Mouse (Mus musculus) liver, embryonic 15.5 days (tissue): ENCODE results near the gene Gm45062. TPM values are rescaled to one million over a fixed set of nuclear protein-coding genes. Genes with fewer than 3 reads are reported as not detected.

Experiments used
- ATAC-seq: fragments of 200-750 bp; cut with Nextera tagmentation; 2 replicates; pipeline ENCODE4 v1.8.0; 2017; ENCODE audit warnings: moderate number of reproducible peaks, mild to moderate bottlenecking, moderate library complexity; ENCODE audit not compliant: insufficient read depth
- H3K27ac ChIP-seq: fragments of 300-500 bp; sonication (generic); replicated peaks from 2 replicates; pipeline ENCODE4 v1.5.1; 2015; ENCODE audit warnings: mild to moderate bottlenecking, inconsistent platforms
- H3K27me3 ChIP-seq: fragments of 300-500 bp; sonication (generic); 2 replicates; pipeline ENCODE4 v1.6.1; 2015; ENCODE audit warnings: mild to moderate bottlenecking, inconsistent platforms
- H3K36me3 ChIP-seq: fragments of 300-500 bp; sonication (generic); replicated peaks from 2 replicates; pipeline ENCODE4 v1.6.1; 2015; ENCODE audit warnings: moderate library complexity, mild to moderate bottlenecking, inconsistent platforms
- H3K4me1 ChIP-seq: fragments of 300-500 bp; sonication (generic); replicated peaks from 2 replicates; pipeline ENCODE4 v1.6.1; 2015; ENCODE audit warnings: inconsistent platforms
- H3K4me2 ChIP-seq: fragments of 300-500 bp; sonication (generic); 2 replicates; pipeline ENCODE4 v1.6.1; 2015; ENCODE audit warnings: moderate library complexity, mild to moderate bottlenecking, inconsistent platforms
- H3K4me3 ChIP-seq: fragments of 300-500 bp; sonication (generic); replicated peaks from 2 replicates; pipeline ENCODE4 v1.5.1; 2015; ENCODE audit warnings: mild to moderate bottlenecking, inconsistent platforms
- H3K9ac ChIP-seq: fragments of 300-500 bp; sonication (generic); 2 replicates; pipeline ENCODE4 v1.6.1; 2015; ENCODE audit warnings: moderate library complexity, mild to moderate bottlenecking, inconsistent platforms
- H3K9me3 ChIP-seq: fragments of 300-500 bp; sonication (generic); replicated peaks from 2 replicates; pipeline ENCODE4 v1.6.1; 2016; ENCODE audit warnings: inconsistent platforms
- WGBS: fragments of 180-500 bp; shearing (Covaris S2); methylation state at CpG from one replicate; pipeline ENCODE4 v1.1.7; 2015; ENCODE audit warnings: mixed read lengths; ENCODE audit not compliant: insufficient replicate concordance; 5-methylcytosine and 5-hydroxymethylcytosine counted together
- polyA plus RNA-seq: library from polyadenylated mRNA; unstranded; fragments of >200 nt; fragmentation: Nextera tagmentation; extraction: Ambion mirVana; gene quantifications from 2 replicates; pipeline ENCODE4 v1.2.1, GENCODE M21; 2015

The Gm45062 gene
- polyA plus RNA-seq, 1 experiment from 2014 or later: 1.8 TPM

GRCm38 (mm10) chr6:8397252-8397651 is 138.0 kb downstream of the Gm45062 start:
- H3K36me3 ChIP-seq: no peaks in the 10 kb centered on the region
- H3K4me1 ChIP-seq: peaks cover 8% of the 10 kb centered on the region; the same call in 1 of the 2 replicates
- no peaks in the 10 kb centered on the region for H3K9me3 ChIP-seq
- no peak overlapping the region for H3K4me3 ChIP-seq
- H3K4me2 ChIP-seq: no peak overlapping the region
- 84% methylated on average over 7 of the region's 7 CpGs for WGBS
- no peak overlapping the region for H3K9ac ChIP-seq
- no peak overlapping the region for H3K27ac ChIP-seq
- no peak for ATAC-seq
- H3K27me3 ChIP-seq: no peaks in the 10 kb centered on the region

GRCm38 (mm10) chr6:8399710-8400109 is 140.5 kb downstream of the Gm45062 start:
- H3K36me3 ChIP-seq: no peaks in the 10 kb centered on the region; the same call in 1 of the 2 replicates

GRCm38 (mm10) chr6:8403127-8403526 is 143.9 kb downstream of the Gm45062 start:
- Histone ChIP-seq H3K4me1 (no peaks in the 10 kb centered on the region), H3K9ac (no peak overlapping the region), H3K27me3 (no peaks in the 10 kb centered on the region), H3K9me3 (no peaks in the 10 kb centered on the region), H3K4me2 (no peak overlapping the region), H3K36me3 (no peaks in the 10 kb centered on the region; the same call in 1 of the 2 replicates), H3K27ac (no peak overlapping the region), H3K4me3 (no peak overlapping the region)
- 73% methylated on average over 5 of the region's 5 CpGs for WGBS
- no peak for ATAC-seq

More at GRCm38 (mm10) chr6:8399710-8400109, 140.5 kb downstream of the Gm45062 start:
- H3K27ac ChIP-seq: no peak overlapping the region
- no peak for ATAC-seq
- H3K4me2 ChIP-seq: no peak overlapping the region
- no peaks in the 10 kb centered on the region for H3K4me1 ChIP-seq
- no peak overlapping the region for H3K4me3 ChIP-seq
- H3K27me3 ChIP-seq: no peaks in the 10 kb centered on the region
- no peak overlapping the region for H3K9ac ChIP-seq
- WGBS: 77% methylated on average over 1 of the region's 1 CpGs
- no peaks in the 10 kb centered on the region for H3K9me3 ChIP-seq

GRCm38 (mm10) chr6:8405844-8406243 is 146.6 kb downstream of the Gm45062 start:
- H3K4me1 ChIP-seq: no peaks in the 10 kb centered on the region
- WGBS: 79% methylated on average over 5 of the region's 5 CpGs
- no peak overlapping the region for H3K9ac ChIP-seq
- H3K4me3 ChIP-seq: no peak overlapping the region
- H3K4me2 ChIP-seq: no peak overlapping the region
- no peak for ATAC-seq
- no peaks in the 10 kb centered on the region for H3K9me3 ChIP-seq
- no peak overlapping the region for H3K27ac ChIP-seq
- no peaks in the 10 kb centered on the region for H3K27me3 ChIP-seq
- H3K36me3 ChIP-seq: no peaks in the 10 kb centered on the region; the same call in 1 of the 2 replicates

GRCm38 (mm10) chr6:8408332-8408731 is 149.1 kb downstream of the Gm45062 start:
- Histone ChIP-seq H3K27ac (no peak overlapping the region), H3K27me3 (no peaks in the 10 kb centered on the region), H3K4me3 (no peak overlapping the region), H3K9ac (no peak overlapping the region), H3K4me1 (no peaks in the 10 kb centered on the region), H3K36me3 (no peaks in the 10 kb centered on the region), H3K9me3 (no peaks in the 10 kb centered on the region), H3K4me2 (no peak overlapping the region)
- no peak for ATAC-seq
- WGBS: 59% methylated on average over 2 of the region's 2 CpGs

- Histone ChIP-seq H3K4me1 (no peaks in the 10 kb centered on the region), H3K4me2 (no peak overlapping the region), H3K27me3 (no peaks in the 10 kb centered on the region), H3K9me3 (no peaks in the 10 kb centered on the region), H3K9ac (no peak overlapping the region), H3K27ac (no peak overlapping the region), H3K4me3 (no peak overlapping the region), H3K36me3 (no peaks in the 10 kb centered on the region)
- no peak for ATAC-seq
- 68% methylated on average over 4 of the region's 4 CpGs for WGBS
Measured at GRCm38 (mm10) chr6:8409865-8410264, 150.6 kb downstream of the Gm45062 start.

- H3K9ac ChIP-seq: no peak overlapping the region
- no peaks in the 10 kb centered on the region for H3K9me3 ChIP-seq
- WGBS: 52% methylated on average over 10 of the region's 10 CpGs
- no peak overlapping the region for H3K27ac ChIP-seq
- no peaks in the 10 kb centered on the region for H3K27me3 ChIP-seq
- H3K4me1 ChIP-seq: no peaks in the 10 kb centered on the region
- no peak overlapping the region for H3K4me3 ChIP-seq
- no peak overlapping the region for H3K4me2 ChIP-seq
- no peaks in the 10 kb centered on the region for H3K36me3 ChIP-seq
- no peak for ATAC-seq
Measured at GRCm38 (mm10) chr6:8412845-8413598, 153.8 kb downstream of the Gm45062 start.

GRCm38 (mm10) chr6:8414020-8414419 is 154.8 kb downstream of the Gm45062 start:
- H3K4me2 ChIP-seq: no peak overlapping the region
- no peak for ATAC-seq
- no peak overlapping the region for H3K9ac ChIP-seq
- no peaks in the 10 kb centered on the region for H3K4me1 ChIP-seq
- WGBS: 76% methylated on average over 9 of the region's 9 CpGs
- no peaks in the 10 kb centered on the region for H3K36me3 ChIP-seq
- no peak overlapping the region for H3K4me3 ChIP-seq
- H3K27me3 ChIP-seq: no peaks in the 10 kb centered on the region
- H3K9me3 ChIP-seq: no peaks in the 10 kb centered on the region
- H3K27ac ChIP-seq: no peak overlapping the region

GRCm38 (mm10) chr6:8415823-8416222 is 156.6 kb downstream of the Gm45062 start:
- Histone ChIP-seq H3K4me3 (no peak overlapping the region), H3K4me1 (no peaks in the 10 kb centered on the region)

GRCm38 (mm10) chr6:8416802-8417569 is 157.7 kb downstream of the Gm45062 start:
- no peak for ATAC-seq

More at GRCm38 (mm10) chr6:8415823-8416222, 156.6 kb downstream of the Gm45062 start:
- Histone ChIP-seq H3K4me2 (no peak overlapping the region), H3K9me3 (no peaks in the 10 kb centered on the region), H3K27me3 (no peaks in the 10 kb centered on the region), H3K36me3 (no peaks in the 10 kb centered on the region), H3K9ac (no peak overlapping the region), H3K27ac (no peak overlapping the region)
- ATAC-seq: no peak
- 76% methylated on average over 5 of the region's 5 CpGs for WGBS

GRCm38 (mm10) chr6:8419485-8420186 is 160.4 kb downstream of the Gm45062 start:
- Histone ChIP-seq H3K4me3 (no peak overlapping the region), H3K9me3 (no peaks in the 10 kb centered on the region), H3K9ac (no peak overlapping the region), H3K27ac (no peak overlapping the region), H3K4me2 (no peak overlapping the region), H3K4me1 (0 out of 2 replicates have a peak, but pooled peaks cover 5% of the 10 kb centered on the region), H3K36me3 (no peaks in the 10 kb centered on the region), H3K27me3 (no peaks in the 10 kb centered on the region)
- ATAC-seq: no peak
- 37% methylated on average over 4 of the region's 4 CpGs for WGBS

More at GRCm38 (mm10) chr6:8416802-8417569, 157.7 kb downstream of the Gm45062 start:
- Histone ChIP-seq H3K36me3 (no peaks in the 10 kb centered on the region), H3K9ac (no peak overlapping the region), H3K4me1 (no peaks in the 10 kb centered on the region), H3K4me3 (no peak overlapping the region), H3K9me3 (no peaks in the 10 kb centered on the region), H3K4me2 (no peak overlapping the region), H3K27me3 (no peaks in the 10 kb centered on the region), H3K27ac (no peak overlapping the region)
- WGBS: 66% methylated on average over 8 of the region's 8 CpGs
